Mouse (Mus musculus) testis, adult 2 months (tissue): ENCODE measurements at regions not wholly inside any gene's neighbourhood (a gene's known extent, or its start where the extent isn't known, plus 50 kb on each side); places are given as distances from the start of the nearest gene placed in this dataset.

Experiments
- H3K27ac ChIP-seq: fragments of 200-500 bp; 2 replicates; pipeline ENCODE4 v1.5.1; 2012; ENCODE audit warnings: low read depth, low read length; ENCODE audit not compliant: control insufficient read depth, insufficient read depth
- H3K27me3 ChIP-seq: fragments of 200-500 bp; 2 replicates; pipeline ENCODE4 v1.6.1; 2012; ENCODE audit warnings: mild to moderate bottlenecking, low read length, moderate library complexity; ENCODE audit not compliant: control insufficient read depth, insufficient read depth
- H3K36me3 ChIP-seq: fragments of 200-500 bp; 2 replicates; pipeline ENCODE4 v1.6.1; 2012; ENCODE audit warnings: mild to moderate bottlenecking, low read length; ENCODE audit not compliant: control insufficient read depth, insufficient read depth
- H3K4me1 ChIP-seq: fragments of 200-500 bp; 2 replicates; pipeline ENCODE4 v1.6.1; 2012; ENCODE audit warnings: low read length; ENCODE audit not compliant: control insufficient read depth, insufficient read depth
- H3K4me3 ChIP-seq: fragments of 200-500 bp; 2 replicates; pipeline ENCODE4 v1.5.1; 2012; ENCODE audit warnings: low read depth, mild to moderate bottlenecking, low read length, moderate library complexity, mixed read lengths; ENCODE audit not compliant: control insufficient read depth
- CTCF ChIP-seq: fragments of 200-500 bp; IDR thresholded peaks from 2 replicates; pipeline ENCODE4 v1.5.1; 2012; ENCODE audit warnings: low read depth, mild to moderate bottlenecking, inconsistent platforms, low read length, moderate library complexity; ENCODE audit not compliant: control insufficient read depth, insufficient read depth, insufficient replicate concordance
- POLR2A ChIP-seq: fragments of 200-500 bp; IDR thresholded peaks from 2 replicates; pipeline ENCODE4 v1.6.1; 2012; ENCODE audit warnings: low read depth, mild to moderate bottlenecking, inconsistent platforms, low read length, moderate library complexity; ENCODE audit not compliant: control insufficient read depth

- Histone ChIP-seq H3K27me3 (no peaks in the 10 kb centered on the region), H3K36me3 (no peaks in the 10 kb centered on the region), H3K4me3 (no peak overlapping the region), H3K4me1 (no peaks in the 10 kb centered on the region), H3K27ac (no peak overlapping the region)
- TF ChIP-seq CTCF: no peak
- TF ChIP-seq POLR2A: no peak
Measured at GRCm38 (mm10) chr12:5568941-5569340, 193.5 kb upstream of the Klhl29 start.

GRCm38 (mm10) chr12:5566231-5566630 lies 190.7 kb upstream of the Klhl29 start:
- Histone ChIP-seq H3K4me1 (no peaks in the 10 kb centered on the region), H3K36me3 (no peaks in the 10 kb centered on the region), H3K27ac (no peak overlapping the region), H3K27me3 (no peaks in the 10 kb centered on the region), H3K4me3 (no peak overlapping the region)
- TF ChIP-seq POLR2A (no peak), CTCF (no peak)

DNA sequence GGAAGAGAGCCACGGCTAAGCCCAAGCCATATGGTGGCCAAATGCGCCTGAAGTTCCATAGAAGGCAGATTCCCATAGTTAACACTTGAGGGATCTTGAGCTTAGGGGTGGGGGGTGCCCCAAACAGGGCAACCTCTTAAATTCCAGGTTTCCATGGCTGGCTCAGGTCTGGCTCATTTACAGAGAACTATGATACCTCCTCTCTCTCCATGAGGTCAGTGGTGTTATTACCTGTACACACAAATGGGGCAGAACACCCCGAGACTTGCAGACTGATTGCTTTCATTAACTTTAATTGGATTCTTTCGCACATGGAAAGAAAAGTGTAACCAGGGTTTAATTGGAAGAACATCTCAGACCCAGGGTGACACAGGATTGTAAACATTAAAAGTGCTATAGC lies 177.1 kb upstream of the Klhl29 start:
- Histone ChIP-seq H3K4me3 (no peak overlapping the region), H3K27ac (no peak overlapping the region)

GRCm38 (mm10) chr12:5551901-5552300 lies 176.4 kb upstream of the Klhl29 start:
- Histone ChIP-seq H3K4me1 (no peaks in the 10 kb centered on the region), H3K36me3 (no peaks in the 10 kb centered on the region), H3K27ac (no peak overlapping the region), H3K27me3 (no peaks in the 10 kb centered on the region), H3K4me3 (no peak overlapping the region)
- TF ChIP-seq CTCF (no peak), POLR2A (no peak)

More for the DNA sequence above, 177.1 kb upstream of the Klhl29 start:
- Histone ChIP-seq H3K4me1 (no peaks in the 10 kb centered on the region), H3K36me3 (no peaks in the 10 kb centered on the region), H3K27me3 (no peaks in the 10 kb centered on the region)
- TF ChIP-seq POLR2A (no peak), CTCF (no peak)

- no peak overlapping the region for H3K4me3 ChIP-seq
- H3K27me3 ChIP-seq: no peaks in the 10 kb centered on the region
- no peak for TF ChIP-seq CTCF
- no peak for TF ChIP-seq POLR2A
- H3K4me1 ChIP-seq: no peaks in the 10 kb centered on the region
- no peak overlapping the region for H3K27ac ChIP-seq
- no peaks in the 10 kb centered on the region for H3K36me3 ChIP-seq
Measured at GRCm38 (mm10) chr12:5549796-5550195, 174.3 kb upstream of the Klhl29 start.

GRCm38 (mm10) chr12:5547698-5548097 lies 172.2 kb upstream of the Klhl29 start:
- TF ChIP-seq CTCF: no peak
- TF ChIP-seq POLR2A: no peak
- Histone ChIP-seq H3K36me3 (no peaks in the 10 kb centered on the region), H3K4me3 (no peak overlapping the region), H3K27ac (no peak overlapping the region), H3K27me3 (no peaks in the 10 kb centered on the region), H3K4me1 (peaks cover 2% of the 10 kb centered on the region)

DNA sequence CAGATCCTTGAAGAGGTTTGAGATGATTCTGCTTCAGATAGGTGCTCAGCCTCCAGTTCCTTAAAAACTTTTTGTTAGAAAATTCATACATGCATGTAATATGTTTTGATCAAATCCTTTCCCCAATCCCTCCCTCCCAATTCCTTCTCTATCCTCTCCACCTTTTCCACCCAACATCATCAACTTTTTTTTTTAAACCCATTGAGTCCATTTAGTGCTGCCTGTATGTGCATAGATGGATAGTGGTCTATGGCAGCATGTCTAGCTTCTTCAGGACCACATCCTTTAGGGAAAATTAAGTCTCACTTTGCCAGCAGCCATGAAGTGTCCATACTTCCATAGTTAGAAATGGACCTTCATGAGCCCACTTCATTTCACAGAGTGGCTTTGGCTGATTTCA lies 167.2 kb upstream of the Klhl29 start:
- no peak overlapping the region for H3K4me3 ChIP-seq
- TF ChIP-seq CTCF (no peak), POLR2A (no peak)
- peaks cover 2% of the 10 kb centered on the region for H3K4me1 ChIP-seq
- H3K27me3 ChIP-seq: no peaks in the 10 kb centered on the region
- no peak overlapping the region for H3K27ac ChIP-seq
- H3K36me3 ChIP-seq: no peaks in the 10 kb centered on the region

- TF ChIP-seq CTCF (no peak), POLR2A (no peak)
- Histone ChIP-seq H3K4me1 (no peaks in the 10 kb centered on the region), H3K36me3 (no peaks in the 10 kb centered on the region), H3K4me3 (no peak overlapping the region), H3K27me3 (no peaks in the 10 kb centered on the region), H3K27ac (no peak overlapping the region)
Measured at GRCm38 (mm10) chr12:5496299-5496698, 120.8 kb upstream of the Klhl29 start.
